Mouse (Mus musculus): ENCODE measurements around the gene Sh2d1b2. TPM values are rescaled to one million over a fixed set of nuclear protein-coding genes. Genes with fewer than 3 reads are reported as not detected.
A peak's percentile ranks its signal among the peaks of the same experiment; 100 is the strongest.

Sh2d1b2 gene
- polyA plus RNA-seq, 1 experiment from 2014 or later = not detected

DNA sequence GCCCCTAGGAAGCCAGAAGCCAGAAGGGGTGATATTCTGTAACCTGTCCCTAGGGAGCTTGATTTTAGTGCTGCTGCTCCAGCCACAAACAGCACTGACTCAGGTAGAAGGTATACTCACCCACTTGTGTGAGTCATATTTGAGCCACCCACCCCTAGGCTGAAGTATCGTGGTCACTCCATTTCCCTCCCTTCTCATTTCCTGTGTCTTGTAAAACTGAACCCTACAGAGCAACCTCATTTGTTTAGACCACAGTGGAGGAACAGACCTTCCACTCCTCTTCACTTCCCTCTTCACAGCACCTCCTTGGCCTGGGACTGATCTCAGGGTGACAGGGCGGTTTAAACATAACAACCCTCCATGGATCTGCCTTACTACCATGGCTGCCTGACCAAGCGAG lies 44.5 kb downstream of the Sh2d1b2 start, which contains the start of gene Sh2d1b1:
Gene Sh2d1b1, plus strand, starts transcription at position 305 of the 400 bp plus-strand sequence.
- H3K9ac ChIP-seq = no peak within 1 kb of the TSS
- no peaks in the 10 kb centered on the region for H3K9me3 ChIP-seq
- H3K4me2 ChIP-seq = no peak within 1 kb of the TSS
- no peak within 1 kb of the TSS for H3K4me3 ChIP-seq
- no peaks in the 10 kb centered on the region for H3K4me1 ChIP-seq
- ATAC-seq (ENCODE audit: extremely low read depth, insufficient number of reproducible peaks, low FRiP score, low TSS enrichment) = no peak
- no peak within 1 kb of the TSS for H3K27ac ChIP-seq (replicated peaks)
- 50% methylated on average over 3 of the region's 3 CpGs for WGBS
- H3K36me3 ChIP-seq = no peaks in the 10 kb centered on the region
- peaks cover 5% of the 10 kb centered on the region; the same call in 1 of the 2 replicates for H3K27me3 ChIP-seq (replicated peaks)

DNA sequence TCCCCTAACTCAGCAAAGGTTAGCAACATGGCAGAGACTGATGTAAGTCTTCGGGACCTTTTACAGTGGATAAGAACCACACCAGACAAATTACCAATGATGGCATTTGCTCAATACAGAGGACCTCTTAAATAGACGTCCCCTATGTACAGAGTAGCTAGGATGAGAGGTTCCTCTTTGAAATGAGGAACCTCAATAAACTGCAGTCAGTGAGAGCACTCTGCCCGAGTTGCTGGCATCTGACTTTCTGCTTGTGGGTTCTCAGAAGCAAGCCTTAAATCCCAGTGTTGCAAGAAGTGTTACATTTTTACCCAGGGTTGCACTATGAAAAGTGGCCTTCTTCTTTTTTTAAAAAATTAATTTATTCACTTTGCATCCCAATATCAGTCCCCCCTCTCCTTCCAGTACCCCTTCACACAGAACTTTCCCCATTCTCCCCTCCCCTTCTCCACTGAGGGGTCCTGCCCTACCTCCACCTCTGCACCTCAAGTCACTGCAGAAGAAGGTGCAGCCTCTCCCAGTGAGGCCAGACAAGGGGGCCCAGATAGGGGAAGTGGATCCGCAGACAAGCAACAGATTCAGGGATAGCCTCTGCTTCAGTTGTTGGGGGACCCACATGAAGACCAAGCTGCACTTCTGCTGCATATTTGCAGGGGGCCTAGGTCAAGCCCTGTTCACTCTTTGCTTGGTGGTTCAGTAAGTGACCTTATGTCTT lies 50.0 kb downstream of the Sh2d1b2 start:
- no peak for ATAC-seq (ENCODE audit: extremely low read depth, insufficient number of reproducible peaks, low FRiP score, low TSS enrichment)
- H3K27me3 ChIP-seq (replicated peaks) = no peaks in the 10 kb centered on the region
- no peak overlapping the region for H3K27ac ChIP-seq (replicated peaks)
- no peak overlapping the region for H3K9ac ChIP-seq
- H3K4me1 ChIP-seq = no peaks in the 10 kb centered on the region
- H3K36me3 ChIP-seq = no peaks in the 10 kb centered on the region
- no peak overlapping the region for H3K4me3 ChIP-seq
- H3K4me2 ChIP-seq = no peak overlapping the region
- no peaks in the 10 kb centered on the region for H3K9me3 ChIP-seq
- WGBS = 62% methylated on average over 4 of the region's 4 CpGs

DNA sequence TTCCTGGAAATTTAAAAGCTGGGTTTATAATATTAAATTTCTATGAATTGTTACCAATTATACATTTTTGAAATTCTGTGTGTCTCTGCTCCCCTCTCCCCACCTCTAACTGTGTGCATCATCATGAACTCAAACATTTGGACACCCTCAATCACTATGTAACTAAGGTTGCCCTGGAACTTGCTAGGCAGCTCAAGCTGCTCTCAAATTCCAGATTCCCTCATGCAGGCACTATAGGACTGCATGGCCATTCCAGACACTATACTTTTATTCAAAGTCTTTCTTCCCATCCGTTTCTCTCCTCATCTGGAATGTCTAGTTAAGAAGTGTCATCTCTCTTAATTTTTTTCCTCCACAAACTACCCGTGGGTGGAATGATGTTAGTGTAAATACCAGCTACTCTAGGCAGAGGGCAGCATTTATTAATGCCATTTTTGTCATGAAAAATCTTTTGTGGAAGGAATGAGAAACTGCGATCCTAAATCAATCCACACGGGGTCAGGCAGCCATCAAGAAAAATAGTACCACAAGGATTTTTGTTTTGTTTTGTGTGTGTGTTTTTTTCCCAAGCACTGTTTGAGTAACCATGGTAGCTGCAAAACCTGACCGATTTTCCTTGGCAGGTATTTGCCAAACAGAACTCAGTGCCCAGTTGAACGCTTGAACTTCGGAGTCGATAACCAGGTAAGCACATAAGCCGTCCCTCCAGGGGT lies 59.8 kb downstream of the Sh2d1b2 start:
- no peak for ATAC-seq (ENCODE audit: extremely low read depth, insufficient number of reproducible peaks, low FRiP score, low TSS enrichment)
- Histone ChIP-seq H3K9me3 (no peaks in the 10 kb centered on the region), H3K36me3 (no peaks in the 10 kb centered on the region), H3K27me3 (replicated peaks) (no peaks in the 10 kb centered on the region), H3K4me2 (peak overlapping the region; percentile 27), H3K4me1 (peaks cover 19% of the 10 kb centered on the region), H3K9ac (no peak overlapping the region), H3K4me3 (no peak overlapping the region), H3K27ac (replicated peaks) (no peak overlapping the region)
- WGBS = 40% methylated on average over 9 of the region's 9 CpGs

DNA sequence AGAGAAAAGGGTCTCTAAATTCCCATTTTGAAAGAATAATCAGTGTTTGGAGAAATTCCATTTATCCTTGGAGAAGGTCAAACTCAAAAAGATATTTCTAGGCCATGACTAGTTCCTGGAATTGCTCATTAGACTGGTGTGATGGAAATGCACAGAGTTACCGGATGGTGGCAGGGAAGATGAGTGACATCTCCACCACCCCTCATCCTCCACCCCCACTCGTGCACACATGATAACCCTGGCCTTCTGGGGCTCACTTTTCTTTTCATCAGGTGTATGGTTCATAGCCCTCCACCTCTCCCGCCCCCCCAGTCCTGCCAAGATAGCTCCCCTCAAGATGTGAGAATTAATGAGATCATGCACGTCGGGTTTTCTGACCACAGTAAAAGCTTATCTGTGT lies 60.7 kb downstream of the Sh2d1b2 start:
- Histone ChIP-seq H3K4me3 (no peak overlapping the region), H3K36me3 (no peaks in the 10 kb centered on the region), H3K27me3 (replicated peaks) (no peaks in the 10 kb centered on the region), H3K4me1 (peaks cover 19% of the 10 kb centered on the region), H3K27ac (replicated peaks) (no peak overlapping the region), H3K9ac (no peak overlapping the region), H3K4me2 (no peak overlapping the region), H3K9me3 (no peaks in the 10 kb centered on the region)
- 62% methylated on average over 5 of the region's 5 CpGs for WGBS
- ATAC-seq (ENCODE audit: extremely low read depth, insufficient number of reproducible peaks, low FRiP score, low TSS enrichment) = no peak

DNA sequence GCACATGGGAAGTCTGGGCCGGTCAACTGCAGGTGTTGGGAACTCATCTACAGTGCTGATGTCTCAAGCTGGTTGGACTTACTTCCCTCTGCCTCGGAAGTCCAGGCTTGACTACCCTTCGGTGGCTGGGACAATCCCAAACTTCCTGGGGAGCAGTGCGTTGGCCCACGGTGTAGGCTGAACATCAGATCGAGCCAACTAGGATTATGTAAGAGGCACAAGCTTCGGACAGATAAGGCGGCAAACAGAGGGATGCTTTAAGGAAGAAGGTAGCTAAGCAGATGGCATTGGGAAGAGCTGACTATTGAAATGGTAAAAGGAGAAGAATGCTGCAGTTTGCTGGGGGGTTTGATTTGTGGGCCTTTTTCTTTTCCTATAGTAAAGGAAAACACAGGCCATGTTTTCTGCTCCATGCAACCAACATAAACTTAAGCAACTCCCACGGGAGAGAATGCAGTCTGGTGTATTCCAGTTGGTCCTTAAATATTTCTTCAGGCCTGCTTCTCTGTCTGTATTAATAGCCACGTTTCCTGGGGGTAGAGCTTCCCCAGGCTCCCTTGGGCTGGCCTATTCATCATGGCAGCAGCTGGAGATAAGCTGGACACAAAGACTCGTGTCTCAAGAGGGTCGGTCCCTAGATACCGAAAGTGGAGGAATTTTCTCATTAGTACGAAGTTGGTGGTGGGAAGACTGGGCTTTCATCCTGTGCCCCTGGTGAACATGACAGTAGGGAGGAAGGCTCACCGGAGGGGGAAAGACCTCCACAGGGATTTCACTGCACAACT lies 62.4 kb downstream of the Sh2d1b2 start:
- Histone ChIP-seq H3K36me3 (peaks cover 13% of the 10 kb centered on the region), H3K4me3 (no peak overlapping the region), H3K9me3 (no peaks in the 10 kb centered on the region), H3K4me1 (peaks cover 19% of the 10 kb centered on the region), H3K4me2 (no peak overlapping the region), H3K9ac (no peak overlapping the region), H3K27ac (replicated peaks) (no peak overlapping the region), H3K27me3 (replicated peaks) (no peaks in the 10 kb centered on the region)
- no peak for ATAC-seq (ENCODE audit: extremely low read depth, insufficient number of reproducible peaks, low FRiP score, low TSS enrichment)
- WGBS = 59% methylated on average over 15 of the region's 15 CpGs

DNA sequence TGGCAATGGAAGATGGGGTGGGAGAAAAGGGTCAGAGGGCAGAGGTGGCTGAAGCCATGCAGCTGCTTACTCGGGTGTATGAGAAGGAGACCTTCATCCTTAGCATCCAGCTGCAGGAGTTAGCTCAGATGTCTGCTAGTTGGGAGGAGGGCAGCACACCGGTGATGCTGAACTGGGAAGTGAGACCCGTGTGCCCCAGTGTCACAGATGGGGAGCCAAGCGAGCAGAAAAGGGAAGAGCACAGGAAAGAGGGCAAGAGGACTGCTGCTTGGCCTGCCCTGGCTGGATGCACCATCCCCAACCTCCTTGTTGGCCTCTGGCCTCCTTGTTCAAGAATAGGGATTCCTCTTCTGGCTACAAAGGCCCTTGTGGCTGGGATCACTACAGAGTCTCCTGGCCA lies 66.9 kb downstream of the Sh2d1b2 start:
- Histone ChIP-seq H3K27me3 (replicated peaks) (no peaks in the 10 kb centered on the region), H3K36me3 (peaks cover 28% of the 10 kb centered on the region), H3K9me3 (no peaks in the 10 kb centered on the region), H3K4me2 (no peak overlapping the region), H3K4me3 (no peak overlapping the region), H3K27ac (replicated peaks) (no peak overlapping the region), H3K4me1 (peaks cover 13% of the 10 kb centered on the region), H3K9ac (no peak overlapping the region)
- no peak for ATAC-seq (ENCODE audit: extremely low read depth, insufficient number of reproducible peaks, low FRiP score, low TSS enrichment)
- WGBS = 69% methylated on average over 4 of the region's 4 CpGs

DNA sequence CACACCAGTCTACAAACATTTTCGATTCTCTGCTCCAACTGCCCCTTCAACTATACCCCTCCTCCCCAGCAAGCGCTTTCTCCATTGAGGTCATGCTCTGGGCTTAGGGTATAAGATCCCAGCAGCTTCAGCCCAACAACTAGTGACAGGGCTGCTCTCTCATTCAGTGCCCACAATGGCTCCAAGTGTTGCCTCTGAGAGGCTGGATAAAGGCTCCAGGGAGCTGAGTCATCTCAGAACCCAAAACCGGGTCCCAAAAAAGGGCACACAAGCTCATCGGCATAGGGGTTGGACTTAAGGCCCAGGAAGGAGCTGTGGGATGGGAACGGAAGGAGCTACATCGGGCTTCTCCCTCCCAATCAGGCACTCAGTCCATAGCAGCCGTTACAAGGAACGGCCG lies 69.1 kb downstream of the Sh2d1b2 start:
- H3K4me1 ChIP-seq = peaks cover 4% of the 10 kb centered on the region; the same call in 1 of the 2 replicates
- H3K27me3 ChIP-seq (replicated peaks) = no peaks in the 10 kb centered on the region
- WGBS = 85% methylated on average over 9 of the region's 9 CpGs
- H3K9me3 ChIP-seq = no peaks in the 10 kb centered on the region
- no peak overlapping the region for H3K4me2 ChIP-seq
- no peak for ATAC-seq (ENCODE audit: extremely low read depth, insufficient number of reproducible peaks, low FRiP score, low TSS enrichment)
- H3K27ac ChIP-seq (replicated peaks) = no peak overlapping the region
- H3K4me3 ChIP-seq = no peak overlapping the region
- H3K9ac ChIP-seq = no peak overlapping the region
- peaks cover 35% of the 10 kb centered on the region for H3K36me3 ChIP-seq

DNA sequence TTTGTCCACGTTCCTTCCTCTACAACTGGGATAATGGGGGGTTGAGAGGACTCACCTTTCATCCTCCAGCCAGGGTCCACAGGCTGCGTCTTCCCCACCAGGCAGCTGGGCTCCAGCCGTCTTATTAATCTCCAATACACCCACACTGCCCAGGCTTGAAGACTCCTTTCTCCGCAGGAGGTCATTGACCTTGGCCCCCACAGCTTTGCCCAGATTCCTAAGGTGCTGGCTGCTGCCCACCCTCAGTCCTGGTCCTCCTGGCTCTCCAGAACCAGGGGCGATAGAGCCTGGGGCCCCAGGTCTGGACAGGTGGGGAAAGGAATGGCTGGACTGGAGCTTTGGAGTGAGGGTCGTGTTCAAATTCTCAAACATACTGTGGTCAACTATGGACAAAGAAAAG lies 69.9 kb downstream of the Sh2d1b2 start:
- H3K4me3 ChIP-seq = no peak overlapping the region
- no peak for ATAC-seq (ENCODE audit: extremely low read depth, insufficient number of reproducible peaks, low FRiP score, low TSS enrichment)
- no peak overlapping the region for H3K9ac ChIP-seq
- H3K9me3 ChIP-seq = no peaks in the 10 kb centered on the region
- H3K4me2 ChIP-seq = no peak overlapping the region
- peaks cover 35% of the 10 kb centered on the region for H3K36me3 ChIP-seq
- 75% methylated on average over 6 of the region's 6 CpGs for WGBS
- H3K27ac ChIP-seq (replicated peaks) = no peak overlapping the region
- no peaks in the 10 kb centered on the region for H3K27me3 ChIP-seq (replicated peaks)
- H3K4me1 ChIP-seq = peaks cover 4% of the 10 kb centered on the region; the same call in 1 of the 2 replicates

DNA sequence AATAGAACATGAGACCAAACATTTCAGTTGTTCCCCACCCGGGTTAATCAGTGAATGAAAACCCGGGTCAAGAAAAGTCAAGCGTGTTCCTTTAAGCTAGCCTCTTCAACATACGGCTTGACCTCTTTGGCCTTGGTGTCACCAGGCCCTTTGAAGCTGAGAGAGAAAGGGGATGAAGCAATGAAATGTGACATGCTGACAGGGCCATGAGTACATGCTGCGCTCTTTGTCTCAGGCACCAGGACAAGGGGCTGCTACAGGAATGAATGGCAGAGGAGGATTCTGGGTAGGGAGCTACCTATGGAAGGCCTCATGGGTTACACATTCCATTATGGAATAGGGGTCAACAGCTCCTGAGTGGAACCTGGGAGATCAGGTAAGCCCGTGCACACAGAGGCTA lies 70.6 kb downstream of the Sh2d1b2 start:
- Histone ChIP-seq H3K4me2 (no peak overlapping the region), H3K4me3 (no peak overlapping the region), H3K27me3 (replicated peaks) (no peaks in the 10 kb centered on the region), H3K9ac (no peak overlapping the region), H3K4me1 (peaks cover 4% of the 10 kb centered on the region; the same call in 1 of the 2 replicates), H3K9me3 (no peaks in the 10 kb centered on the region), H3K36me3 (peaks cover 35% of the 10 kb centered on the region), H3K27ac (replicated peaks) (no peak overlapping the region)
- no peak for ATAC-seq (ENCODE audit: extremely low read depth, insufficient number of reproducible peaks, low FRiP score, low TSS enrichment)
- 62% methylated on average over 6 of the region's 6 CpGs for WGBS
